Mouse (Mus musculus): ENCODE results near the gene Amhr2. TPM values are rescaled to one million over a fixed set of nuclear protein-coding genes. Genes with fewer than 3 reads are reported as not detected.

The Amhr2 gene
- polyA plus RNA-seq (2011; ENCODE audit: insufficient read depth, insufficient read length, low replicate concordance, missing spikeins) = 4.8 TPM in 1 of 2 replicates, not detected in the other

DNA sequence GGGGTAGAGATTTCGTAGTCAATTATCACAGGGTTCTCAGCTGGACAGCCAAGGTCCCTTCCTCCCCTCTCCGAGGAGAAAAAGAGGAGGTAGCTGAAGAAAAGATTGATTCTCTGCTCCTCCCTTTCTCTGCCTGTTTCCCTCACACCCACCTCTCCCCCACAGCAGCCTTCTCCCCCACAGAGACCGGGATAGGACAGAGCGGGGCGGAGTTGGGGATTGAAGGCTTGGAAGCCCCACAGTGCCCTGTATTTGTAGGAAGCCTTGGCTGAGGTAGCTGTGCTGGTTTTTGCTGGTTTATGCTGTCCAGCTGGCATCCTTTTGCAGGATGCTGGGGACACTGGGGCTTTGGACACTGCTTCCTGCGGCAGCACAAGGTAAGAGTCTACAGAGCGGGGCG, at the start of gene Amhr2:
Gene Amhr2, plus strand, starts transcription at position 222 of the 400 bp plus-strand sequence.
- Histone ChIP-seq H3K27ac (ENCODE audit: control insufficient read depth, insufficient read depth, low read depth, low read length, poor library complexity) (no peak within 1 kb of the TSS), H3K4me3 (replicated peaks; ENCODE audit: control insufficient read depth, low read depth, low read length) (no peak within 1 kb of the TSS), H3K4me1 (ENCODE audit: control insufficient read depth, insufficient read depth, low read length) (no peaks in the 10 kb centered on the region)
- TF ChIP-seq CTCF (IDR thresholded peaks at IDR 0.05; ENCODE audit: control insufficient read depth, insufficient read depth, low read length) (no peak), POLR2A (IDR thresholded peaks at IDR 0.05; ENCODE audit: borderline replicate concordance, control insufficient read depth, low read depth, low read length) (no peak)
- WGBS = 80% methylated on average over 8 of the region's 8 CpGs

DNA sequence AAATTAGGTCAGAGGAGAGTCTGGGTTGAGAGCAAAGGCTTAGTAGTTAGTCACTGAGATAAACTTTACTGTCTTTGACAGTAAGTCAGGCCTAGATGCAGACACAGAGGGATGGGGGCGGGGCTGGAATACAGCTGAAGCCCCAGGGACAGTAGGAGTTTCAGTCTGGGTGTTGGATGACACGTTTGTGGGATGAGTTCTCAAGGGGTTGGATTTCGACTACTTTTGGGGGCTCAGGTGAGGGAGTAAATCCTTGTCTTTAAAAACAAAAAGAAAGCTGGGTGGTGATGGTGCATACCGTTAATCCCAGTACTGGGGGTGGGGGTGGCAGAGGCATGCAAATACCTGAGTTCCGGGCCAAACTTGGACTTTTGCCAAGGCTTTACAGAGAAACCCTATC, 46.5 kb upstream of the Amhr2 start:
- Histone ChIP-seq H3K27ac (ENCODE audit: control insufficient read depth, insufficient read depth, low read depth, low read length, poor library complexity) (no peak overlapping the region), H3K4me3 (replicated peaks; ENCODE audit: control insufficient read depth, low read depth, low read length) (no peak overlapping the region), H3K4me1 (ENCODE audit: control insufficient read depth, insufficient read depth, low read length) (peaks cover 2% of the 10 kb centered on the region; the same call in 1 of the 2 replicates)
- no peak for TF ChIP-seq POLR2A (IDR thresholded peaks at IDR 0.05; ENCODE audit: borderline replicate concordance, control insufficient read depth, low read depth, low read length)
- TF ChIP-seq CTCF (IDR thresholded peaks at IDR 0.05; ENCODE audit: control insufficient read depth, insufficient read depth, low read length) = no peak
- WGBS = 62% methylated on average over 5 of the region's 5 CpGs

GRCm38 (mm10) chr15:102399229-102400221, 45.6 kb upstream of the Amhr2 start:
- Histone ChIP-seq H3K27ac (ENCODE audit: control insufficient read depth, insufficient read depth, low read depth, low read length, poor library complexity) (peak overlapping the region; percentile 97), H3K4me3 (replicated peaks; ENCODE audit: control insufficient read depth, low read depth, low read length) (peak overlapping the region; percentile 78), H3K4me1 (ENCODE audit: control insufficient read depth, insufficient read depth, low read length) (peaks cover 2% of the 10 kb centered on the region; the same call in 1 of the 2 replicates)
- TF ChIP-seq CTCF (IDR thresholded peaks at IDR 0.05; ENCODE audit: control insufficient read depth, insufficient read depth, low read length) = no peak
- TF ChIP-seq POLR2A (IDR thresholded peaks at IDR 0.05; ENCODE audit: borderline replicate concordance, control insufficient read depth, low read depth, low read length) = peak; percentile 62; the same call in 1 of the 2 replicates
- 2% methylated on average over 34 of the region's 34 CpGs for WGBS

DNA sequence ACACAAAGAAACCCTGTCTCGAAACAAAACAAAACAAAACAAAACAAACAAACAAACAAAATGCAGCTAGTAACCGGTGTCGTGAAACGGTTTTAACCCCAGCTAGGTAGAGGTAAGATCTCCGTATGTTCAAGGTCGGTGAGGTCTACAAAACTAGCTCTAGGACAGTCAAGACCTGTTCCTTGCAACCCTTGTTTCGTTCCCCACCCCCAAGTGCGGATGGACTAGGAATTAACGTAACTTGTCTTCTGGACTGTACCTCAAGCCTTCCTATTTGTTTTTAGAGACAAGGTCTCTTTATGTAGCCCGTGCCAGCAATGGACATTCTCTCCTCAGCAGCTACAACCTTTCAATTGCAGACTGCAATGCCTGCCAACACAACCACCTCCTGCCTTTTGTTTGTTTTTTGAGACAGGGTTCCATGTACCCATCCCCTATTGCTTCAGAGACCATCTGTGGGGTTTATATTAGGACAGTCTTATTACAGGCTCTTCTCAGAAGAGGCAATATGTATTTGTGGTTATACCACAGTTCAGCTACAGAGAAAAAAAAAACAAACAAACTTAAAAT, 44.6 kb upstream of the Amhr2 start:
- 87% methylated on average over 10 of the region's 10 CpGs for WGBS
- peak overlapping the region; percentile 97; the same call in 1 of the 2 replicates for H3K27ac ChIP-seq (ENCODE audit: control insufficient read depth, insufficient read depth, low read depth, low read length, poor library complexity)
- no peak overlapping the region for H3K4me3 ChIP-seq (replicated peaks; ENCODE audit: control insufficient read depth, low read depth, low read length)
- TF ChIP-seq POLR2A (IDR thresholded peaks at IDR 0.05; ENCODE audit: borderline replicate concordance, control insufficient read depth, low read depth, low read length) = no peak
- no peak for TF ChIP-seq CTCF (IDR thresholded peaks at IDR 0.05; ENCODE audit: control insufficient read depth, insufficient read depth, low read length)
- no peaks in the 10 kb centered on the region; the same call in 1 of the 2 replicates for H3K4me1 ChIP-seq (ENCODE audit: control insufficient read depth, insufficient read depth, low read length)

- 58% methylated on average over 2 of the region's 2 CpGs for WGBS
- no peaks in the 10 kb centered on the region for H3K4me1 ChIP-seq (ENCODE audit: control insufficient read depth, insufficient read depth, low read length)
- H3K4me3 ChIP-seq (replicated peaks; ENCODE audit: control insufficient read depth, low read depth, low read length) = no peak overlapping the region
- TF ChIP-seq POLR2A (IDR thresholded peaks at IDR 0.05; ENCODE audit: borderline replicate concordance, control insufficient read depth, low read depth, low read length) (no peak), CTCF (IDR thresholded peaks at IDR 0.05; ENCODE audit: control insufficient read depth, insufficient read depth, low read length) (no peak)
- H3K27ac ChIP-seq (ENCODE audit: control insufficient read depth, insufficient read depth, low read depth, low read length, poor library complexity) = no peak overlapping the region
These were observed 43.9 kb upstream of the Amhr2 start for GRCm38 (mm10) chr15:102401278-102401677.

DNA sequence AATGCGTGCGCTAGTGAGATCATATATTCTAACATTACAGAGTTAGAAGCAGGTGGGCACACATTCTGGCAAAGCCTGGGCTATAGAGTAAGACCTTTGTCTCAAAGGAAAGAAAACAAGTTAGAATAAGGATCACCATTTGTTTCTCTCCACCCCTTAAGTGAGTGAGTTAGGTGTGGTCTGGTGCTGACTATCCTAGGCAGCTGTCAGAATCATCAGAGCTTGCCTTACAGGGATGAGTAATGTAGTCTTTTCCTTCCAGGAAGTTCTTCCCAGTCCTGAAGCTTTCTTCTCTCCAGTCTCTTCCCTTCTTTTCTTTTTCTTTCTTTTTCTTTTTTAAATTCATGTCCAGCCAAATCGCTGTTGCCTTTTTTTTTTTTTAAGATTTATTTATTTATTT, 43.0 kb upstream of the Amhr2 start:
- WGBS = over 99% methylated on average over 3 of the region's 3 CpGs
- no peak for TF ChIP-seq CTCF (IDR thresholded peaks at IDR 0.05; ENCODE audit: control insufficient read depth, insufficient read depth, low read length)
- TF ChIP-seq POLR2A (IDR thresholded peaks at IDR 0.05; ENCODE audit: borderline replicate concordance, control insufficient read depth, low read depth, low read length) = no peak
- Histone ChIP-seq H3K4me3 (replicated peaks; ENCODE audit: control insufficient read depth, low read depth, low read length) (no peak overlapping the region), H3K4me1 (ENCODE audit: control insufficient read depth, insufficient read depth, low read length) (no peaks in the 10 kb centered on the region), H3K27ac (ENCODE audit: control insufficient read depth, insufficient read depth, low read depth, low read length, poor library complexity) (no peak overlapping the region)

DNA sequence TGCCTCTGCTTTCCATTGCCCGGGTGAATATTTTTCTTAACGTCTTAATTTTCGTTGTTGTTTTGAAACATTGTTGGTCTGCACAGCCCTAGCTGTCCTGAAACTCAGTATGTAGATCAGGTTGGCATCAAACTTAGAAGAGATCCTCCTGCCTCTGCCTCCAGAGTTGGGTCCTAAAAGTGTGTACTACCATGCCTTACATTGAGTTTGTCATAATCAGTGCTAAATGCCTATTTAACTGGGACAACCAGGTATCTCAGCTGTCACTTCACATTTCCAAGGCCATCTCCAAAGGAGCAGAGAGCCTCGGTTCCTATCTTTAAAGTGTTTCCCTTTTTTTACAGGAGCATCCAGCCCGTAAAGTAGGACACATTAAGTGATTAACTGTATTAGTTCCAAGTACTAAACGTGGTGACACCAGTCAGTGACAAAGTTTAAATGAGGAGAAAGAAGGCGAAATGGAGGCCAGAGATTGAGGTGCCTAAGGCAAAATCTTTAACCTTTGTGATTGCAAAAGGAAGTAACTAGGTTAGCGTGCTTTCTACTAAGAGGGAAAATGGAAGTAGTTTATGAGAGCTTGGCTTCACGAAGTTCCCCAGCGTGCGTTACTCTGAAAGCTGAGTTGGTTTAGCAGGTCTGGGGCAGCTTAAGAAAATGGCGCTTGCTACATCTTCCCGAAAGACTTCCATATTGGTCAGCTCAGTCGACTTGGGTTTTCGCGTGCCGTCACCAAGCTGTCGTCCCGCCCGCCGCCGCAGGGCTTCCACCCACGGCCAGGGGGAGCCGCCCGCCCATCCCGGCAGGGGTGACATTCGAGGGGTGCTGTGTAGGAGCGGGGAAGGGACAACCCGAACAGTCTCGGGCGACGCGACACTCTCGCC, 40.3 kb upstream of the Amhr2 start:
- H3K4me3 ChIP-seq (replicated peaks; ENCODE audit: control insufficient read depth, low read depth, low read length) = peak overlapping the region; percentile 75
- TF ChIP-seq POLR2A (IDR thresholded peaks at IDR 0.05; ENCODE audit: borderline replicate concordance, control insufficient read depth, low read depth, low read length) (no peak), CTCF (IDR thresholded peaks at IDR 0.05; ENCODE audit: control insufficient read depth, insufficient read depth, low read length) (peak; percentile 27; the same call in 1 of the 2 replicates)
- peak overlapping the region; percentile 99 for H3K27ac ChIP-seq (ENCODE audit: control insufficient read depth, insufficient read depth, low read depth, low read length, poor library complexity)
- H3K4me1 ChIP-seq (ENCODE audit: control insufficient read depth, insufficient read depth, low read length) = peaks cover 2% of the 10 kb centered on the region
- 13% methylated on average over 34 of the region's 34 CpGs for WGBS

All from bone marrow, adult 2 months (tissue).